Mouse (Mus musculus) forebrain, postnatal 0 days (tissue): ENCODE results near the gene Gnptab. TPM values are rescaled to one million over a fixed set of nuclear protein-coding genes. Genes with fewer than 3 reads are reported as not detected.

Experiments
- ATAC-seq: fragments of 200-750 bp; cut with Nextera tagmentation; 2 replicates; pipeline ENCODE4 v1.8.0; 2017; ENCODE audit warnings: mild to moderate bottlenecking, moderate library complexity
- DNase-seq: peaks from one replicate; pipeline ENCODE4 v3.0.0-alpha.2; 2015
- H3K27ac ChIP-seq: fragments of 300-500 bp; sonication (generic); 2 replicates; pipeline ENCODE4 v1.5.1; 2014; ENCODE audit warnings: low read depth, mild to moderate bottlenecking, antibody characterized with exemption, low read length, moderate library complexity, mixed read lengths
- H3K27me3 ChIP-seq: fragments of 300-500 bp; sonication (generic); 2 replicates; pipeline ENCODE4 v1.6.1; 2014; ENCODE audit warnings: mild to moderate bottlenecking, low read length, mixed read lengths; ENCODE audit not compliant: insufficient read depth
- H3K36me3 ChIP-seq: fragments of 300-500 bp; sonication (generic); 2 replicates; pipeline ENCODE4 v1.6.1; 2014; ENCODE audit warnings: mild to moderate bottlenecking, moderate library complexity; ENCODE audit not compliant: insufficient read depth
- H3K4me1 ChIP-seq: fragments of 300-500 bp; sonication (generic); 2 replicates; pipeline ENCODE4 v1.6.1; 2014; ENCODE audit warnings: antibody characterized with exemption; ENCODE audit not compliant: insufficient read depth
- H3K4me2 ChIP-seq: fragments of 300-500 bp; sonication (generic); 2 replicates; pipeline ENCODE4 v1.6.1; 2014; ENCODE audit warnings: low read depth, mild to moderate bottlenecking, moderate library complexity
- H3K4me3 ChIP-seq: fragments of 300-500 bp; sonication (generic); 2 replicates; pipeline ENCODE4 v1.5.1; 2014; ENCODE audit warnings: low read depth, low read length, mixed read lengths
- H3K9ac ChIP-seq: fragments of 300-500 bp; sonication (generic); 2 replicates; pipeline ENCODE4 v1.6.1; 2014; ENCODE audit warnings: mild to moderate bottlenecking
- H3K9me3 ChIP-seq: fragments of 300-500 bp; sonication (generic); 2 replicates; pipeline ENCODE4 v1.6.1; 2016; ENCODE audit warnings: low read length
- CTCF ChIP-seq: sonication (generic); IDR thresholded peaks from 2 replicates; pipeline ENCODE4 v1.5.1; 2016; ENCODE audit warnings: antibody characterized with exemption, control low read depth, low read depth
- WGBS: fragments of 180-500 bp; shearing (Covaris S2); extraction: QIAGEN DNeasy Blood & Tissue Kit; methylation state at CpG from one replicate; pipeline ENCODE4 v1.1.7; 2014; 5-methylcytosine and 5-hydroxymethylcytosine counted together
- polyA plus RNA-seq: library from polyadenylated mRNA; unstranded; fragments of >200 nt; fragmentation: Nextera tagmentation; extraction: Ambion mirVana; gene quantifications from 2 replicates; pipeline ENCODE4 v1.2.1, GENCODE M21; 2015
- total RNA-seq: library from RNA; depleted of rRNA; stranded (reverse); fragments of >200 nt; gene quantifications from 2 replicates; pipeline ENCODE4 v1.2.3, GENCODE M21; 2014; rRNA removed

Gnptab gene
- total and polyA plus RNA-seq, 2 experiments from 2014 or later = 21.3 to 44.0 TPM

DNA sequence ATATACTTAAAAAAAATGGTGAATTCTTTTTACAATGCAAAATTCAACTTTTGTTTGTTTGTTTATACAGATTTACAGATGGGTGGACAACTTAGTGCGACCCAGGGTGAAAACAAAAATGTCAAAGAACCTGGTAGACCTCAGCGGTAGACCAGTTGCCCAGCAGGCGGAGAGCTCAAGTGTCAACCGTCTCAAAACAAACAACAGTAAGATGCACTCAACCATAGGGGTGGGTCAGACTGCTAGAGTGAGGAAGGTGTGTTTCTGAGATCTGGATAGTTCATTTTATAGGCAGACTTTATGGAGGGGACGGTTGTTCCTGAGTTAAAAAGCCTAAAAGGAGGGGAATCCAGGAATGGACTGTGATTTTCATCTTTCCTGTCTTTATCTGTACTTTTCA is 109.7 kb downstream of the Gnptab start:
- no peak for TF ChIP-seq CTCF
- Histone ChIP-seq H3K4me1 (no peaks in the 10 kb centered on the region), H3K9ac (no peak overlapping the region), H3K4me2 (no peak overlapping the region), H3K27ac (no peak overlapping the region), H3K27me3 (no peaks in the 10 kb centered on the region), H3K36me3 (no peaks in the 10 kb centered on the region), H3K9me3 (no peaks in the 10 kb centered on the region), H3K4me3 (no peak overlapping the region)
- ATAC-seq = no peak
- 95% methylated on average over 5 of the region's 5 CpGs for WGBS
- no peak for DNase-seq

DNA sequence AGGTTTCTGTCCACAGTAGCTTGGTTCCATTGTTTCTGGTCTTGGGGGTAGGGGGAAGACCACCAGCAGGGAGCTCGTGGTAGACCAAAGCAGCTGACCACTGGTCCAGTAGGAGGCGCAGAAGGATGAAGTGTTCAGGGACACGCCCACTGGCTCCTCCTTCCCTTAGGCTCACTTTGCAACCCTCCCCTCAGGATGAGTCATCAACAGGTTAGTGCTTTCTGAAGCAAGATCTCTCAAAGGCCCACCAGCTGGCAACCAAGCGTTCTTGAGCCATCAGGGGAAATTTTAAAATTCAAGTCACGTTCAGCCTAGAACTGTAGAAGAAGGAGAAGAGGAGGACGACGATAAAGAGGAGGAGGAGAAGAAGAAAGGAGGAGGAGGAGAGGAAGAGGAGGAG is 112.7 kb downstream of the Gnptab start:
- Histone ChIP-seq H3K4me3 (no peak overlapping the region), H3K4me1 (no peaks in the 10 kb centered on the region), H3K4me2 (no peak overlapping the region), H3K27me3 (no peaks in the 10 kb centered on the region), H3K9me3 (no peaks in the 10 kb centered on the region), H3K9ac (no peak overlapping the region), H3K27ac (no peak overlapping the region), H3K36me3 (no peaks in the 10 kb centered on the region)
- DNase-seq (no peak), ATAC-seq (no peak)
- 64% methylated on average over 7 of the region's 7 CpGs for WGBS
- TF ChIP-seq CTCF = no peak

DNA sequence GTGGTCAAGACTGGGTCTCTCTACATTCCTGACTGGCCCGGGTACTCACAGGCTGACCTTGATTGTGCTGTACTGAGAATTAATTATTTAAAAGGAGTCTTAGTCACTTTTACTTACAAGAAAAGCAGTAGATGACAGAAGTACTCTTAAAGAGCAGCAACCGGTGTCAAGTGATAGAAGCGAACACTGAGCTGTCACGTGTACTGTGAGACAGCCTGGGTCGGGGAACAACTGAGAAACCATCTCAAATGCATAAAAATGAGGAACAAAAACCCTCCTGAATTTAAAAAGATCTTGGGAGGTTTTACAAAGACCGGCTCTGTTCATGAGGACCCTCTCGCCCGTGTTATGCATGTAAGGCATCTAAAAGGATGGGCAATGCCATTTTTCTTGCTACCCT is 113.7 kb downstream of the Gnptab start:
- Histone ChIP-seq H3K9ac (no peak overlapping the region), H3K4me1 (no peaks in the 10 kb centered on the region), H3K4me2 (no peak overlapping the region), H3K27me3 (no peaks in the 10 kb centered on the region), H3K36me3 (no peaks in the 10 kb centered on the region), H3K27ac (no peak overlapping the region), H3K9me3 (no peaks in the 10 kb centered on the region), H3K4me3 (no peak overlapping the region)
- no peak for TF ChIP-seq CTCF
- ATAC-seq = no peak
- no peak for DNase-seq
- WGBS = 66% methylated on average over 8 of the region's 8 CpGs

DNA sequence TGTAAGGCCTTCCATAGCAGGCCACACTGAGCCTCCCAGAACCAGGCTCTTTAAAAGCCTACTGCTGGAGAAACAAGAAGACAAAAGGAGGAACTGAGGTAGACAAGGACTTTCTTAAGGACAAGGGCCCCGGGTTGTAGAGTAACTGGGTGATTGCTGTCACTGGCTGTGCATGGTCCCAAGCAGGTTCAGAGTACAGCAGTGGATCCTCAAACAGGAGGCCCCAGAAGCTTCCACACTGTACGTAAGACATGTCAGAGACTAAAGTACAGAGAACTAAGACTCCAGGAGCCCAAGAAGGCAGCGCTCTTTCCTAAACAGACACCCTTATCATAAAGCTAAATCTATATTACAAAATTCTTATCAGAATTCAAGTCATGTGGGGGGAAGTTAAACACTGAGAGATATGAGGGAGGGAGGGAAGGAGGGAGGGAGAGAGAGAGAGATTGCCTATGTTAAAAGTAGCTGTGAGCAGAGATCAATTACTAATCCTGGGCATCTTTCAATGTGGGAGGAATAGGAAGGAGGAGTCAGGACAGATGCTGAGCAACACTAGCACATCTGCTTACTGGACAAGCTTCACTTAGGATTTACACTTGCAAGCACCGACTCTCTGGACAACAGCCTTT is 116.1 kb downstream of the Gnptab start:
- Histone ChIP-seq H3K27ac (no peak overlapping the region), H3K27me3 (no peaks in the 10 kb centered on the region), H3K4me3 (no peak overlapping the region), H3K9ac (no peak overlapping the region), H3K4me2 (no peak overlapping the region), H3K36me3 (no peaks in the 10 kb centered on the region), H3K9me3 (no peaks in the 10 kb centered on the region), H3K4me1 (no peaks in the 10 kb centered on the region)
- no peak for TF ChIP-seq CTCF
- 83% methylated on average over 4 of the region's 4 CpGs for WGBS
- no peak for ATAC-seq
- no peak for DNase-seq

Other genes starting within 250 kb of the Gnptab start
- gene Parpbp, start 232.2 kb upstream of the Gnptab start, total RNA-seq = 3.5 and 6.9 TPM in 2 replicates
- 1.1 and 1.4 TPM in 2 replicates for gene Parpbp, start 232.2 kb upstream of the Gnptab start, polyA plus RNA-seq
- gene Nup37, start 232.1 kb upstream of the Gnptab start, total RNA-seq = 15.5 and 18.4 TPM in 2 replicates
- gene Nup37, start 232.1 kb upstream of the Gnptab start, polyA plus RNA-seq = 18.1 and 19.1 TPM in 2 replicates
- 27.1 and 35.7 TPM in 2 replicates for gene Washc3, start 178.0 kb upstream of the Gnptab start, total RNA-seq
- gene Washc3, start 178.0 kb upstream of the Gnptab start, polyA plus RNA-seq = 40.4 and 49.3 TPM in 2 replicates
- gene Dram1, start 52 bp upstream of the Gnptab start, total RNA-seq = 0.62 and 0.85 TPM in 2 replicates
- gene Dram1, start 52 bp upstream of the Gnptab start, polyA plus RNA-seq = 0.58 and 0.92 TPM in 2 replicates
- gene Sycp3, start 80.4 kb downstream of the Gnptab start, total RNA-seq = 0.38 and 0.57 TPM in 2 replicates
- gene Sycp3, start 80.4 kb downstream of the Gnptab start, polyA plus RNA-seq = 0.64 and 1.0 TPM in 2 replicates
- gene Chpt1, start 124.9 kb downstream of the Gnptab start, total RNA-seq = 21.1 and 21.3 TPM in 2 replicates
- gene Chpt1, start 124.9 kb downstream of the Gnptab start, polyA plus RNA-seq = 13.6 and 19.3 TPM in 2 replicates
- gene Mybpc1, start 226.0 kb downstream of the Gnptab start, total RNA-seq = 1.7 and 3.1 TPM in 2 replicates
- 1.4 and 2.8 TPM in 2 replicates for gene Mybpc1, start 226.0 kb downstream of the Gnptab start, polyA plus RNA-seq